Mouse (Mus musculus): ENCODE results near the gene Tmem132b. TPM values are rescaled to one million over a fixed set of nuclear protein-coding genes. Genes with fewer than 3 reads are reported as not detected.

The Tmem132b gene
- total RNA-seq, 2 experiments from 2014 or later: 0.02 TPM; not detected in 1

- intact Hi-C loops (cut with DNase I): no loop called here
- DNase-seq: no peak
Measured at GRCm38 (mm10) chr5:125574886-125575285, 43.3 kb downstream of the Tmem132b start.

- intact Hi-C loops (cut with DNase I): no loop called here
- DNase-seq: no peak
Measured at GRCm38 (mm10) chr5:125575866-125576265, 44.3 kb downstream of the Tmem132b start.

GRCm38 (mm10) chr5:125578661-125579060, 47.1 kb downstream of the Tmem132b start:
- intact Hi-C loops (cut with DNase I): no loop called here
- DNase-seq: no peak

- DNase-seq: no peak
- intact Hi-C loops (cut with DNase I): no loop called here
Measured at GRCm38 (mm10) chr5:125579153-125579552, 47.6 kb downstream of the Tmem132b start.

GRCm38 (mm10) chr5:125583298-125583697, 51.7 kb downstream of the Tmem132b start:
- intact Hi-C loops (cut with DNase I): no loop called here
- no peak for DNase-seq

GRCm38 (mm10) chr5:125583836-125584235, 52.3 kb downstream of the Tmem132b start:
- intact Hi-C loops (cut with DNase I): no loop called here

GRCm38 (mm10) chr5:125585211-125585610, 53.6 kb downstream of the Tmem132b start:
- DNase-seq: no peak
- intact Hi-C loops (cut with DNase I): no loop called here

More at GRCm38 (mm10) chr5:125583836-125584235, 52.3 kb downstream of the Tmem132b start:
- DNase-seq: no peak

GRCm38 (mm10) chr5:125588203-125588602, 56.6 kb downstream of the Tmem132b start:
- intact Hi-C loops (cut with DNase I): no loop called here
- no peak for DNase-seq

GRCm38 (mm10) chr5:125588876-125589667, 57.5 kb downstream of the Tmem132b start:
- intact Hi-C loops (cut with DNase I): no loop called here
- no peak for DNase-seq

- no peak for DNase-seq
- intact Hi-C loops (cut with DNase I): no loop called here
Measured at GRCm38 (mm10) chr5:125598056-125598455, 66.5 kb downstream of the Tmem132b start.

- intact Hi-C loops (cut with DNase I): no loop called here
- no peak for DNase-seq
Measured at GRCm38 (mm10) chr5:125607146-125607545, 75.6 kb downstream of the Tmem132b start.

GRCm38 (mm10) chr5:125609968-125610367, 78.4 kb downstream of the Tmem132b start:
- intact Hi-C loops (cut with DNase I): no loop called here
- DNase-seq: no peak

GRCm38 (mm10) chr5:125612460-125612859, 80.9 kb downstream of the Tmem132b start:
- intact Hi-C loops (cut with DNase I): no loop called here
- no peak for DNase-seq

- intact Hi-C loops (cut with DNase I): no loop called here
- DNase-seq: no peak
Measured at GRCm38 (mm10) chr5:125613136-125613535, 81.6 kb downstream of the Tmem132b start.

GRCm38 (mm10) chr5:125614348-125614747, 82.8 kb downstream of the Tmem132b start:
- DNase-seq: no peak
- intact Hi-C loops (cut with DNase I): no loop called here

GRCm38 (mm10) chr5:125617050-125617449, 85.5 kb downstream of the Tmem132b start:
- intact Hi-C loops (cut with DNase I): no loop called here
- DNase-seq: no peak

- intact Hi-C loops (cut with DNase I): no loop called here
Measured at GRCm38 (mm10) chr5:125627816-125628348, 96.3 kb downstream of the Tmem132b start.

GRCm38 (mm10) chr5:125634666-125635065, 103.1 kb downstream of the Tmem132b start:
- no peak for DNase-seq
- intact Hi-C loops (cut with DNase I): no loop called here

More at GRCm38 (mm10) chr5:125627816-125628348, 96.3 kb downstream of the Tmem132b start:
- DNase-seq: no peak

- intact Hi-C loops (cut with DNase I): no loop called here
- DNase-seq: no peak
Measured at GRCm38 (mm10) chr5:125640966-125641365, 109.4 kb downstream of the Tmem132b start.

GRCm38 (mm10) chr5:125641531-125642147, 110.1 kb downstream of the Tmem132b start:
- intact Hi-C loops (cut with DNase I): no loop called here
- no peak for DNase-seq

- DNase-seq: no peak
- intact Hi-C loops (cut with DNase I): no loop called here
Measured at GRCm38 (mm10) chr5:125648236-125648635, 116.7 kb downstream of the Tmem132b start.

- intact Hi-C loops (cut with DNase I): no loop called here
- no peak for DNase-seq
Measured at GRCm38 (mm10) chr5:125649982-125650381, 118.4 kb downstream of the Tmem132b start.
